Mouse (Mus musculus) activated CD4-positive, CD25-positive, alpha-beta regulatory T cell, adult 4 months (primary cell): ENCODE measurements around the gene Ehd1. TPM values are rescaled to one million over a fixed set of nuclear protein-coding genes. Genes with fewer than 3 reads are reported as not detected.
A peak's percentile ranks its signal among the peaks of the same experiment; 100 is the strongest.
"Not testable (repeated sequence)": the region's sequence is repeated elsewhere in the genome, so short reads cannot be mapped to it uniquely, and the experiment has no call there.

Source experiments
- ATAC-seq: one replicate; pipeline ENCODE4 v1.8.0; 2017
- polyA plus RNA-seq, 2 experiments: library from polyadenylated mRNA; unstranded; fragments of 100-300 nt; shearing (Covaris generic); gene quantifications; one replicate each; pipeline ENCODE4 v1.2.1; 2017

Gene Ehd1
- polyA plus RNA-seq, 2 experiments from 2014 or later = 11.0 to 15.2 TPM

DNA sequence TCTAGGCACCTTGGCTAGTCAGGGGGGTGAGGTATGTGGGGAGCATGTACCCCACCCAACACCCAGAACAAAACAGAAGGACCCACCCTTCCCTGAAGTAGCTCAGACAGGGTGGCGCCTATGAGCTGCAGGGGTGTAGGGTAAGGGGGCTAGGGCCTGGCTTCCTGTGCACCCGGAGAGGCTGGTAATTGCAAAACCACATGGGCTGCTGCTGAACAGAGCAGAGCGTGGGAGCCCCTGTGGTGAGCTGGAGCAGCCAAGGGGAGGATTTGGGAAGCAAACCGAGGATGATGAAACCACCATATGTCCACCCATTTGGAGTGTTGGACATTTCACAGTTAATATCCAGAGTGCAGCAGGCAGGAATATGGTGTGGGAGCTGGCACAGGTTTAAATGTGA, 26.0 kb downstream of the Ehd1 start:
- no peak for ATAC-seq

DNA sequence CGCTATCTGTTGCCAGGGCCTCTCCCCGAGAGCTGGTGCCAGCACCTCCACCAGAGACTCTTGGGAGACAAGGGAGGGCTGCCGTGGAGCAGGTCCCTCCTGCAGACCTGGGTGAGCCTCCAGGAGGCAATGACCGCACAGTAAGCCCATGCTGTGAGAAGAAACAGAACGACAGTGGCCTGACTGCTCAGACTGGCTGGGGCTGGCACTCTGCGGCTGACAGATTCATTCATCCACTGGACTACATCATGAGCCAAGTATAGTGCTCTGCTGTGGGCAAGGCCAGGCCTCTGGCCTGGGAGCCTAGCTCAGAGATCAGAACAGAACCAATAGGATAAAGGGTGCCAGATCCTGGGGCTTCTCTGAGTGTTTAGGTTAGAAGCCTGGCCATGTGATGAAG, 27.3 kb downstream of the Ehd1 start:
- no peak for ATAC-seq

GRCm38 (mm10) chr19:6304787-6305516, 28.4 kb downstream of the Ehd1 start:
- ATAC-seq = peak; percentile 73

DNA sequence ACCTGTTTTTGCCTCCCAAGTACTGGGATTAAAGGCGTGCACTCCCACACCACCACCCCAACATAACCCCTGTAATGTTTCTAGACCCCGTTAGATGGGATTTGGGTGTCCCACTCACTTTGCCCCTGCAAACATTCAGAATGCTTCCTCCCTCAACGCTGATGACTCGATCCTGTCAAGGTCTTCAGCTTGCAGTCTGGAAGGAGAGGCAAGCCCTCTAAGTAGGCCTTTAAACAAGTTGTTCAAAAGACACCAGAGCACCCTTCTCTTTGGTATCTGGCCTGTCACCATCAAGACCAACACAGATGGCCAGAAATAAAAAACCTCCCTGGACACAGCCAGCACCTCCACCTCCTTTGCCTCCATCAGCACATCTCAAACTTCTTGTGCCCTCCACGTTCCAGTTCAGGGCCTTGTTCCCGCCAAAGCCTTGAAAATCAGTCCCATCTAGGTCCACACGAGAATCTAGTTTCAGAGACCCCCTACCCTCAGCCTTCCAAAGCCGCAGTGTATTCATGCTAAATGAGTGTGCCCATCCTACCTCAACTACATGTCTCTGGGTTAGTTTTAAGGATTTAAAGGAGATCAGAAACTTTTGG, 29.1 kb downstream of the Ehd1 start:
- no peak for ATAC-seq

DNA sequence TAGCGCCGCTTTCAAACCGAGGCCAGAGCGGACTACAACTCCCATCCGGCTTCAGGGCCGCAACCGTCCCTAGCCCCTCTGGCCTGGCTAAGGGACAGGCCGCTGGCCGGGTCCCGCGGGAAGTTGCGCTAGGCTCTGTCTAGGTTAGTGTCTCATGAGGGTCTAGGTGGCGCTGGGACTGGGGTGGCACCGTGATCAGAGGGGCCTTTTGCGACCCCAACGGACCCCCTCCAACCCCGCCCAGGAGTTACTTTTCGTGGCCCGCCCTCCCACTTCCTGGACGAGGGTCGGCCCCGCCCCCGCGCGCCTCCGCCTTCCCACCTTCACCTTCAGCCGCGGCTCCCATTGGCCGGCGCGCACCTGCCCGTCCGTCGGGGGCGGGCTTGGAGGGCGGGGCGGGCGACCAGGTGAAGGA, 29.6 kb downstream of the Ehd1 start, which contains the start of gene Cdc42bpg:
Gene Cdc42bpg, plus strand, starts transcription at position 320 of the 415 bp plus-strand sequence.
- peak; percentile 45 for ATAC-seq

- peak; percentile 36 for ATAC-seq
Measured at GRCm38 (mm10) chr19:6306586-6306985, 30.1 kb downstream of the Ehd1 start.

GRCm38 (mm10) chr19:6307733-6308531, 31.4 kb downstream of the Ehd1 start:
- ATAC-seq = no peak

GRCm38 (mm10) chr19:6310181-6310580, 33.7 kb downstream of the Ehd1 start:
- no peak for ATAC-seq

GRCm38 (mm10) chr19:6311783-6312182, 35.3 kb downstream of the Ehd1 start:
- not testable (repeated sequence) for ATAC-seq

GRCm38 (mm10) chr19:6313796-6314195, 37.3 kb downstream of the Ehd1 start:
- no peak for ATAC-seq

DNA sequence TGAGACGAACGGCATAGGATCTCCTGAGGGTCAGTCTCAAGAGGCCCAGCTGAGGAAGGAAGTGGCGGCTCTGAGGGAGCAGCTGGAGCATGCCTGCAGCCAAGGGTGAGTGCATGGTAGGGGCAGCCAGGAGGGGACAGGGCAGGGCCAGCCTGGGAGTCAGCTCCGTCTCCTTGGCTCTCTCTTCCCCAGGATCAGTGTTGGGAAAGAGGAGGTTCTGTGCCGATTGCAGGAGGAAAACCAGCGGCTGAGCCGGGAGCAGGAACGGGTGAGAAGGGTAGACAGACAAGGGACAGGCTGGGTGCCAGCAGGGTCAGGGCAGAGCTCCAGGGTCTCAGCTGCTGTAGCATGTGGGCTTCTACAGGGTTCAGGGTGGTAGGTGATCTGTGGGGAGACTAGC, 38.0 kb downstream of the Ehd1 start:
- ATAC-seq = no peak

DNA sequence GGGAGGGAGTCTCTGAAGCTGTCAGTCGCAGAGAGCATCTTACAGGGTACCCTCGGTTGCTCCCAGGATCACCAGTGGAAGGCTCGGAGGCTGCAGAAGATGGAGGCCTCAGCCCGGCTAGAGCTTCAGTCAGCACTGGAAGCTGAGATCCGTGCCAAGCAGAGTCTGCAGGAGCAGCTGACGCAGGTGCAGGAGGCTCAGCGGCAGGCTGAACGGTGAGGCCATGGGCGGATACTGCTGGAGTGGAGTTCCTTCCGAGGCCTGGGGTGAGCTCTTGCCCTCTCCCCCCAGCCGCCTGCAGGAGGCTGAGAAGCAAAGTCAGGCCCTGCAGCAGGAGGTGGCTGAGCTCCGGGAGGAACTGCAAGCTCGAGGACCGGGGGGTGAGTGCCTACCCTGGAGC, 39.0 kb downstream of the Ehd1 start:
- ATAC-seq = no peak

- ATAC-seq = no peak
Measured at GRCm38 (mm10) chr19:6318145-6318544, 41.6 kb downstream of the Ehd1 start.

DNA sequence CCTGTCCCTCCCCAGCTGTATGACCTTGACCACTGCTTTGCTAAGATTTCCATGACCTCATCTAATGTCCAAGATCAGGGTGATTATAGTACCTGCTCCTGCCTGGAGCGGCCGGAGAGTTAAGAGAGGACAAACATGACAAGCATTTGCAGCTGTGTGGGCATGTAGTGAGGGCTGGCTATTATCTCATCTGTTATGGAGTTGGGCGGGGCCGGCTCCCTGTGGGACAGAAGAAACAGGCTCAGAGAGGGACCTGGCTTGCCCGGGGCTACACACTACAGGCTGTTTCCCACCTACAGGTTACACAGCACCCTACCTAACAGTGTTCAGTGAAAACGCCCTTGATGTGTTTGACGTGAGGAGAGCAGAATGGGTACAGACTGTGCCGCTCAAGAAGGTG, 44.8 kb downstream of the Ehd1 start:
- no peak for ATAC-seq

DNA sequence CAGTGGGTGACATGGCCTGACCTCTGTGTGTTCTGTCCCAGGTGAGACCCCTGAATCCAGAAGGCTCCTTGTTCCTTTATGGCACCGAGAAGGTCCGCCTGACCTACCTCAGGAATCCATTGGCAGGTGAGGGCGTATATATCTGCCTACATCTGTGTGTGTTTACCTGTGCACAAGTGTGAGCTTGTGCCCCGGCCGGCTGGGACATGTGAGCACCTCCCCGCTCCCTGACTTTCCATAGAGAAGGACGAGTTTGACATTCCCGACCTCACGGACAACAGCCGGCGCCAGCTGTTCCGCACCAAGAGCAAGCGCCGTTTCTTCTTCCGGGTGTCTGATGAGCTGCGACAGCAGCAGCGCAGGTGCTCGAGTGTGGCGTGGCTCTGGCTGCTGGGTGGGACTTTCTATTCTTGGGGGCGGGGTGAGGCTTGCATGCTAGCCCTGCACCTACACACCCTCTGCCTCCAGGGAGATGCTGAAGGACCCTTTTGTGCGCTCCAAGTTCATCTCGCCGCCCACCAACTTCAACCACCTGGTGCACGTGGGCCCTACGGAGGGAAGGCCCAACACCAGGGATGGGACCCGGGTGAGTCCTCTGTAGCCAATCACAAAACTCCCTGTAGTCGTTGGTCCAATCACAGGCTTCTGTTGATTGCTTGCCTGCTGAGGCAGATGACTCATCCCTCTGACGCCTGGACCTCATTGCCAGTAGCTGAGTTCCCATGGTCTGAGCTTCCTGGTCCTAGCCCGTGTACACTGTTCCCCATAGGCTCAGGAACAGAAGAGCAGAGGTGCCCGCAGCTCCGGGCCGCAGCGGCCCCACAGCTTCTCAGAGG, 45.5 kb downstream of the Ehd1 start:
- ATAC-seq = no peak

GRCm38 (mm10) chr19:6324751-6325150, 48.2 kb downstream of the Ehd1 start:
- ATAC-seq = no peak

GRCm38 (mm10) chr19:6331178-6331577, 54.7 kb downstream of the Ehd1 start:
- ATAC-seq = no peak

- ATAC-seq = no peak
Measured at GRCm38 (mm10) chr19:6331719-6332516, 55.4 kb downstream of the Ehd1 start.

GRCm38 (mm10) chr19:6333761-6334595, 57.5 kb downstream of the Ehd1 start:
- no peak for ATAC-seq

DNA sequence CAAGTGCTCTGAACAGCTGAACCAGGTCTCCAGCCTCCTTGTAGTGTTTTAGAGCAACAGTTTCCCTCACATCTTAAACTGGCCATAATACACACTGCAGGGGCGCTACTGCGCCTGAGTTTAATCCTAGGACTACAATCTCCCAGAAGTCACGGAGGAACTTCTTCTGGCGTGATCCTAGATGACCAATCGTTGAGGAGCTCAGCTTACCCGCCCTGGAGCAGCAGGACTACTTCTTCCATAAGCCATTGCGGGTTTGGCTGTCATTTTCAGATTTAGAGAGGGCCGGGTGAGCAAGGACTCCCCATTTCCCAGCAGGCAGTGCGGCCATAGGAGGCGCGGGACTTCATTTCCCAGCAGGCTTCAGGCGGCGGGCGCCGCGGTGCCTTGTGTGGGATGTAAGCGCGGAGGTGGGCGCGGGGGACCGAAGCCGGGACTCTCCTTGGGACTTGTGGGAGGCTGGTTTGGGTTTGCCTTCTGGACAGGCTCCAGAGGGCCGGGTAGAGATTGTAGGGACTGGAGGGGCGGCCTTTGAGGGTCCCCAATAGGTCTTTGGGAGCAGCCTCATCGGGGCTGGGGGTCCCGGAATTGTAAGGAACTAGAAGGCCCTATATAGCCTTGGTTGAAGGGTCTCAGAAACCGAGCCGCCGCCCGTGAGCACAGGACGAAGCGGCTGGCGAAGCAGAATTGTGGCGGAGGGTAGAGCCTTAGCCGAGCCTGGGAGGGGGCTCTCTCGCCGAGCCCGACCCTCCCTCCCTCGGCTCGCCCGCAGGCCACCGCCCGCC, 58.3 kb downstream of the Ehd1 start, which contains the start of gene Men1:
Gene Men1, plus strand, starts transcription at position 307 of the 785 bp plus-strand sequence.
- peak; percentile 88 for ATAC-seq
